Mouse (Mus musculus): ENCODE results near the gene Slc29a3.
"Not testable (repeated sequence)": the region's sequence is repeated elsewhere in the genome, so short reads cannot be mapped to it uniquely, and the experiment has no call there.

Slc29a3 gene

DNA sequence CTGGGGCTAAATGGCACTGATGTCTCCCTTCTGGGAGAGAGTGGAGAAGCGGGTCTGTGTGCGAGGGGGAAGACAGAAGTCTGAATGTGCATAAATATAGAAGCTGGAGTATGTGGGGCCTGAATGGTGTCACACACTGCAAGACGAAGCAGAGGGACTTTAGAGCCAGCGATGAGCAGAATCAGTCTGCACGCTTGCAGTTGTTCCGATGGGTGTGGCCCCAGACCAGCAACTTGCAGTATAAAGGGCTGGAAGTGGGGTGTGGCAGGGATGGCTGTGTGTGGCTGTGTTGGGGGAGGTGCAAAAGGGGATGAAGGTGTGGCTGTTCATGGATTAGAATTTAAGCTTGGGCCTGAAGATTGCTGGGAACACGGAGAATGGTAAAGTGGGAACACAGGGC, 16.0 kb upstream of the Slc29a3 start:
- ATAC-seq (ENCODE audit: insufficient number of reproducible peaks, low FRiP score, low TSS enrichment): no peak

DNA sequence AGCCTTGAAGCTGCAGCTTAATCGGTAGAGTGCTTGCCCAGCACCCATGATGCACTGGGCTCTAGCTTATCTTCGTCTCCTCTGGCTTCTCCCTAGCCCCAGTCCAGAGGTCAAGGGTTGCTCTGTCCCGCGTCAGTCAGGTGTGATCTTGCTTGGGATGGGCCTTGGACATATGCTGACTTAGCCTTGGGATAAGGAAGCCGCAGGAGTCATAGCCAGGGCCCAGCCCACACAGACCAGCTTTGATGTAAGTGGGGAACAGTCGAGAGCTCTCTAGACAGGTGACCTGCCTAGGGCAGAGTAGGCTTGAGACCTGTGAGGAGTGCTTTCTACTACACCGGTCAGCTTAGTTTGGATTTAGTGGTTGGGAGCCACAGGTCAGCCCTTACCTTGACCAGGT, 14.8 kb upstream of the Slc29a3 start:
- ATAC-seq (ENCODE audit: insufficient number of reproducible peaks, low FRiP score, low TSS enrichment): no peak

DNA sequence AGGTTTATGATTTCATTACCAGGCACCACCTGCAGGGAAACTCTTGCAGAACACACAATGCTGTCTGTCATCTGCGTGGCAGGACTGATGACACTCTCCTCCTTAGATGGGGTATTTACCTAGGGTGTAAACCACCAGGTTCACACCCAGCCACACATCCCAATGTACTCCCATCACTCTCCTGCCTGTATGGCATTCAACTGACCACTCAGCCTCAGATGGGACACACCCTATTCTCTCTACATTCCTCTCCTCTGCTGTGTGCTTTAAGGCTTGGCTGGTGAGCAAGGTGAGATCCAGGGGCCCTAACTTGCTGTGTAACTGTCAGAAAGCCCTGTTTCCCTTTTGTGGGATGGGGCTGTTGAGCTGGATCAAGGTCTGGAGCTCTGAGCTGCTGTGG, 9.5 kb upstream of the Slc29a3 start:
- no peak for ATAC-seq (ENCODE audit: insufficient number of reproducible peaks, low FRiP score, low TSS enrichment)

DNA sequence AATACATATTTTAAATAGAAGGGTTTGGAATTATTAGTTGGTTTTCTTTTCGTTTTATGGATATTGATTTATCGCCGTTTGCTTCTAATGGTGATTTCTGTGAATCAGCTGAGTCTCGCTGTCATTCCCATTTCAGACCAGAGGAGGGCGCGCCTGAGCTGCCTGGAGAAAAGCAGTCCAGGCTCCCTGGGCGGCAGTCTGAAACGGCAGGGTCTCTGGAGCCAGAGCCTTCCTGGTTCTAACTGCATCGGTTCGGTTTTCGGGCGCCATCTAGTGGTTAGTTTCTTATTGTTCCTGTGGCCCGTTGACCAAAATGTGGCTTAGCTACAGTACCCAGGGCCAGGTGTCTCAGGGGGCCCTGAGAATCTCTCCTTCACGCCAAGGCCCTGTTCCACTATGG, 7.8 kb upstream of the Slc29a3 start:
- ATAC-seq (ENCODE audit: insufficient number of reproducible peaks, low FRiP score, low TSS enrichment): peak; percentile 88

DNA sequence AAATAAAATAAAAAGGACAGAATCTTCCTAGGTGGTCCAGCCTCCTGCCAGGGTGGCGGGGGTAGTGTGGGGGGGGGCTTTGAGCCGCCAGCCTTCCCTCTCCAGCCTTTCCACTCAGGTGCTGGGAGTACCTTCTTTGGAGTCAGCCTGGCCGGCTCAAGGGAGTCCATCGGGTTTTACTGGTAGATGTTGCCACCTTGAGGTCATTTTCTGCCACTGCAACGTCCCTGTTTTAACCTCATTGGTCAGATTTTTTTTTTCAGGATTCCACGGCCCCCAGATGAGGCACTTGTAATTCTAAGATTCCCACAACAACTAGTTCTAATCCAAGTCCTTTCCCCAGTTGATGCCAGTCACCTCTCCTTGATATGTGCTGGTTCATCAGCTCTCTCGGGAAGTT, 4.4 kb upstream of the Slc29a3 start:
- no peak for ATAC-seq (ENCODE audit: insufficient number of reproducible peaks, low FRiP score, low TSS enrichment)

DNA sequence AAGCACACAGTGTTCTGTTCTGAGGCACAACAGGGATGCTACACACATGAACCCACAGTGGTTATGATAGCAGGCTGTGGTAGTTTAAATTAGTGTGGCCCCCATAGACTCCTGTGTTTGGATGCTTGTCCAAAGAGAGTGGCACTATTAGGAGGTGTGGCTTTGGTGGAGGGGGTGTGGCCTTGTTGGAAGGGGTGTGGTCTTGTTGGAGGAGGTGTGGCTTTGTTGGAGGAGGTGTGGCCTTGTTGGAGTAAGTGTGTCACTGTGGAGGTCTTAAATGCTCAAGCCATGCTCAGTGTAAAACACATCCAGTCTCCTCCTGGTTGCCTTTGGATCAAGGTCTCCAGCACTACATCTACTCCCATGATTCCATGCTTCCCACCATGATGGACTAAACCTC, 3.6 kb upstream of the Slc29a3 start:
- no peak for ATAC-seq (ENCODE audit: insufficient number of reproducible peaks, low FRiP score, low TSS enrichment)

DNA sequence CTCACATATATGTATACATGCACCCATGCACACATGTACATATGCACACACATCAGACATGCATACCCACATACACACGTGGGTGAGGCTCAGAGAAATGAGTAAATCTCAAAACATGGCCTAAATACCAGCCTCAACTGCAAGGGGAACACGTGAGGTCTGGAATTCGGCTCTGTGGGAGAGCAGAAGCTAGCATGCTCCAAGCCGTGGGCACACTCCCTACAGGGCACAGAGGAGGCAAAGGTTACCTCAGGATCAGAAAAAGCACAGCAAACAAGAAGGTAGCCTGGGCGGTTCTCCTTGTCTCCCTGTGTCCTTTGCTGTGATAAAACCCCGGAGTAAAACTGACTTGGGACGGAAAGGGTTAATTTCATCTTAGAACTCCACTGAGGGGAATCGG, 1.3 kb upstream of the Slc29a3 start:
- no peak for ATAC-seq (ENCODE audit: insufficient number of reproducible peaks, low FRiP score, low TSS enrichment)

DNA sequence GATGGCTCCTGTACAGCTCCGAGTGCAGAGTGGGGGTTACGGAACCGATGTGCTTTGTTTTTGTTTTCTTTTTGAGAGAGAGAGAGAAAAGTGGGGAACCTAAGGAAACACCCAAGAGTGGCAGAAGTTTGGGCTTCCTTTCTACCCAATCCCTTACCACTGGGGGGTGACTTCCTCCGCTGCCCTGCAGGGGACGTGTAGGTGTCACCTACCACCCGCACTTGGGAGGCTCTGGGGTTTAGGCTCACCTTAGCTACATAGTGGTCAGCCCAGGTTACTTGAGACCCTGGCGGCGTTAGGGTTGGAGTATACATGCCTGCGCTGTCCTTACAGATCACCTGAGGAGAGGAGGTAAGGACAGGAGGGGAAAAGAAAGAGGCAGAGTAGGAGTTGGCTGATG, 667 bp upstream of the Slc29a3 start:
- no peak for ATAC-seq (ENCODE audit: insufficient number of reproducible peaks, low FRiP score, low TSS enrichment)

DNA sequence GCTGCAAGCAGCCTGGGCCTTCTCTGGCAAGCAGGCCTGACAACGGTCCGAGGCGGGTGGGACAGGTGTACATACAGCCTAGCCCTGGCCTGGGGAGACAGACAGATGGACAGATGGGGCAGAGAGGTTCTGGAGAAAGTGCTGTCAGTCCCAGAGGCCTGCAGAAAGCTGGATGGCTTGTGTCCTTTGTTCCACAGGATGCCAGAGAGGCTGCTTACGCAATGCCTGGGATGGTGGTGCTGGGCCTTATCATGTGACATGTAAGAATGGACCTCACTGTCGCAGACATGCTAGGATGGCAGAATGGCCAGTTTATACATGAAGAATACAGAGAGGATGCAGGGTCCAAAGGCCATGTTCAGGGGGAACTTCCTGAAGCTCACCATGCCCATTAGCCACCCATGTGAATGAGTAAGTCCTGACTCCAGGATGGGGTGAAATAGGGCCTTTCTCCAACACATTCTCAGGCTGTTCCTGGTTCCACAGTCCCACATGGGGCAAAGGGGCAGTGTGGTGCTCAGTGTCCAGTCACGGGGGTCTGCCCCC, 4.9 kb downstream of the Slc29a3 start:
- ATAC-seq (ENCODE audit: insufficient number of reproducible peaks, low FRiP score, low TSS enrichment): no peak

DNA sequence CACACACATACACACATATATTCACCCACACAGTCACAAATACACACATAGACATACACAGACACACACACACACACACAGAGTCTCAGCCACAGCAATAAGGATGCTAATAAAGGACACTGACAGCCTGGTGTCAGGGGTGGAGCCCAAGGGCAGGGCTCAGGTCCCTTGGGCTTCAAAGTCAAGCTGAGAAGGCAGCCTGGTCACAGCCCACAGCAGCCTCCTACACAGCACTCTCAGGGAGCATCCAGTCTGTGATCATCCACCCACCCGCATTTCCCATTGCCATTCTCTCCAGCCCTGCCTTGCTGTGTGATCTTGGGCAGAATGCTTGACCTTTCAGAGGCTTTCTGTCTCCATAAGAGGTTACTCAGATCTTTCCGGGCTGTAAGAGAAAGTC, 6.1 kb downstream of the Slc29a3 start:
- no peak for ATAC-seq (ENCODE audit: insufficient number of reproducible peaks, low FRiP score, low TSS enrichment)

DNA sequence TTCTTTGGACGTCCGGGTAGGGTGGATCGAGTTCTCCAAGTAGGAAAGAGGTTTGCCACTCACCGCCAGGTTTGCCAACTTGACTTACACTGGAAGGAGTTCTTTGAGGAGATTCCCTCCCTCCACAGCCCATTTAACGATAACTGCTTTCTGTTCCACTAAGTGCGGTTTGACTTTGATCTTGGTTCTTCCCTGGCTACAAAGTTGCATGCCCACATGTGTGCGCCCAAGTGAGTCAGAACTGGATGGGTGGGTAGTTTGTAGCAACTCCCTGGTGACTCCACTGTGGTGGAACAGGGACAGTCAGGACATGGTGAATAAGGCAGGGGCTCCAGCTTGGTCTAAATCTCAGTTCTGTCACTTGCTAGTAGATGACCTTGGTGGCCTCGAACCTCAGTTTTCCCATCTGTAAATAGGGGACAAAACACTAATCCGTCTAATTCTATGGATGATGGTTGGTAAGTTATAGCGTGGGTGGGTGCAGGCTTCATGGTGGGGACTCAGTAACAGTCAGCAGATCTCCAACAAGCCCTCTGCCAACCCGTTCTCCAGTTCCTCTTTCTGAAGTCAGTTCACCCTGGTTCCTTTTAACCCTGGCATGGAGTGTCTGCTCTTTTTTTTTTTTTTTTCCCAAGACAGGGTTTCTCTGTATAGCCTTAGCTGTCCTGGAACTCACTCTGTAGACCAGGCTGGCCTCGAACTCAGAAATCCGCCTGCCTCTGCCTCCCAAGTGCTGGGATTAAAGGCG, 7.9 kb downstream of the Slc29a3 start:
- no peak for ATAC-seq (ENCODE audit: insufficient number of reproducible peaks, low FRiP score, low TSS enrichment)

DNA sequence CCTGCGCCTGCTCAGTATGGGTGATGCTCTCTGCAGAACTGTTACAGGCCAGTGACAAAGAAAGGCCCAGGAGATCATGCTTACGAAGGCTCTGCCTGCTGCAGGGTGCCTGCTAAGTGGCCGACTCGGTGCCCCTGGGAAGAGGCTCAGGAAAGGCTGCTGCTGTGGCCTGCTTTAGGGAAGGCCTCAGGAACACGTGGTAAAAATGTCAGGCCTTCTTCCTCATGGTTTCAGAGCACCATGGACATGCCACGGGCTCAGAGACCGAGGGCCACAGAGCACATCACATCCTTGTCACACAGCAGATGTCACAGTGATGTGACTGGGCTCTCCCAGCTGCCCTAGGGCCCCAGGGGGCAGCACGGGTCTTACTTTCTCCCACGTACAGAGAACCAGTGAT, 8.9 kb downstream of the Slc29a3 start:
- ATAC-seq (ENCODE audit: insufficient number of reproducible peaks, low FRiP score, low TSS enrichment): no peak

DNA sequence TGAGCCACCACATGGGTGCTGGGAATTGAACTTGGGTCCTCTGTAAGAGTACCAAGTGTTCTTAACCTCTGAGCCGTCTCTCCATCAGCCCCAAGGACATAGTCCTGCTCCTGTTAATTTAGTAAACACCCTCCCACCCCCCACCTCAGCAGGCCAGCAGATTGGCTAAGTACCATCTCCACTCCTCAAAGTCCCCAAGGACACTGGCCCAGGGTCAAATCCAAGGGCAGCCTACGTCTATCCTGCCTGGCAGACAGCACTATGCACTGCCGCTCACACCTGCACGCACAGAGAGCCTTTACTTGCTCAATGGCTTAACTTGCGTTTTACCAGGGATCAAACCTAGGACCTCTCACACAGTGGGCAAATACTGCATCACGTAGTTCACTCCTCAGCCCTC, 9.7 kb downstream of the Slc29a3 start:
- ATAC-seq (ENCODE audit: insufficient number of reproducible peaks, low FRiP score, low TSS enrichment): no peak

DNA sequence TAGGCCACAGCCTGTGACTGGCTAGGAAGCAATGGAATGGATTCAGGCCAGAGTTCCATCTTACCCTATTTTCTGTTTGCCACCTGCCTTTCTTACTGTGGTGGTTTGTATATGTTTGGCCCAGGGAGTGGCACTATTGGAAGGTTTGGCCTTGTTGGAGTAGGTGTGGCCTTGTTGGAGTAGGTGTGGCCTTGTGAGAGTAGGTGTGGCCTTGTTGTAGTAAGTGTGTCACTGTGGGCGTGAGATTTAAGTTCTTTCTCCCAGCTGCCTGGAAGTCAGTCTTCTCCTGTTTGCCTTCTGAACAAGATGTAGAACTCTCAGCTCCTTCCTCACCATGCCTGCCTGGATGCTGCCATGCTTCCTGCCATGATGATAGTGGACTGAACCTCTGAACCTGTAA, 10.3 kb downstream of the Slc29a3 start:
- not testable (repeated sequence) for ATAC-seq (ENCODE audit: insufficient number of reproducible peaks, low FRiP score, low TSS enrichment)

DNA sequence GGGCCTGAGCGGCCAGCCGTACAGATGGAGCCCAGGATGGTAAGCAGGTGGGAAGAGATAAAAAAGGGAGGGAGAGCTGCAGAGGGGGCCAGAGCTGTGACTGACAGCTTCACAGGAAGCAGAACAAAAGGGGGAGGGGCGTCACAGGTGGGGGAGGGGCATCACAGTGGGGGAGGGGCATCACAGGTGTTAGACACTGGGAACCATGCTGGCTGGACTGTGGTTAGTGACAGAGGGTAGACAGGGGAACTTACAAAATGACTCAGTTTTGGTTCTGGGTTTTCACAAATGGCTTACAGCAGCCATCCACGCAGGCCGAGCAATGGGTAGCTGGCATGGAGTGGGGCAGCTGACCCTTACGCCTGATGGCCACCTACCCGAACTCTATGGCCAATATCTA, 11.2 kb downstream of the Slc29a3 start:
- ATAC-seq (ENCODE audit: insufficient number of reproducible peaks, low FRiP score, low TSS enrichment): no peak

DNA sequence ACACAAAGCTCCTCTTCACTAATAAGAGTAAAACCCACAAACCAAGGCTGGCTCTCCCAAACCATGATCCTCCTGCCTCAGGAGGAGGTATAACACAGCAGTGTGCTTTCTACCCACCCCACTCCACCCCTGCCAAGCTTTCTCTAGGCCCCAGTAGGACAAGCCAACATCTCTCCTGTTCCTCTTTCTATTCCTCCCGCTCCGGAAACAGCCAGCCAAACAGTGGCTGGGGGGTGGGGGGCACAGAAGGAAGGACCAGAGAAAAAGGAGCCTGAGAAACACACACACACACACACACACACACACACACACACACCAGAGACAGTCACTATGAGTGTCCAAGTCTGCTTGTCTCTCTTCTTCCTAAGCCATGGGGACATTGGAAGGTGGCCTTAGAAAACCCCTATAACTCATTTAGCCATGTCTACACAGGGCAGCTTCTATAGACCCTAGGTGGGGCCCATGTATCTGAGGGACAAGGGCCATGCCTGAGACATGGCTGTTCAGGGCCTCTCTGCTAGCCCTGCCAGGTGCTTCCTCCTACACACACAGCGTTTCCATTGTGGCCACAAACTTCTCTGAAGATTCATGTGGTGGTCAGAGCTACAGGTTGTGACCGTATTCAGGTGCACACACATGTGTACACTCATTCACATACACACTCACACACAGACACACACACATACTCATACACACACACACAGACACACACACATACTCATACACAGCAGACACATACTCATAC, 12.8 kb downstream of the Slc29a3 start:
- ATAC-seq (ENCODE audit: insufficient number of reproducible peaks, low FRiP score, low TSS enrichment): no peak

DNA sequence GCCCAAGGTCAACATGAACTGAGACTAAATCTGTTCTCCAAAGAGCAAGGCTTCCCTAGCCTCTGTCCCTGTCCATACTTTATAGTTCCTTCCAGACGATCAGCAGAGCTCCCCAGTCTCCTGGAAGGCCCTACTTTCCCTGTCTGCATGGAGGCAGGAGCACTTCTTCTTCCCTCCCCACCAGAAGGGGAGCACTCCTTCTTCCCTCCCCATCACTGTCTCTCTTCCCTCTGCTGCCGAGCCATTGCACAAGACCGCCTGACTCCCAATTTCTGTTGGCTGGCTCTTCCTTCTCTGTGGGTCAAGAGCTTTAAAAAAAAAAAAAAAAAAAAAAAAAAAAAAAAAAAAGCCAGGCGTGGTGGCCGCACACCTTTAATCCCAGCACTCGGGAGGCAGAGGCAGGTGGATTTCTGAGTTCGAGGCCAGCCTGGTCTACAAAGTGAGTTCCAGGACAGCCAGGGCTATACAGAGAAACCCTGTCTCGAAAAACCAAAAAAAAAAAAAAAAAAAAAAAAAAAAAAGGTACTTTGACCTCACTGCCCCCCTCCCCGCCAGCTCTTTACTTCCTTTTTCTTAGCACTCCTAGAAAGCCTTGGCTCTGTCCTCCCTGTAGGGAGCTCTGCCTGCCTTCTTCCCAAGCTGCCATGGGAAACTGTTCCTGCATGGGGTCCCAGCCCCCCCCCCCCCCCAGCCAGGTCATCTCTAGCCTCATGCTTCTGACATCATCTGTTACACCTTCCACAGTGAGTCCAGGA, 14.5 kb downstream of the Slc29a3 start:
- ATAC-seq (ENCODE audit: insufficient number of reproducible peaks, low FRiP score, low TSS enrichment): no peak

DNA sequence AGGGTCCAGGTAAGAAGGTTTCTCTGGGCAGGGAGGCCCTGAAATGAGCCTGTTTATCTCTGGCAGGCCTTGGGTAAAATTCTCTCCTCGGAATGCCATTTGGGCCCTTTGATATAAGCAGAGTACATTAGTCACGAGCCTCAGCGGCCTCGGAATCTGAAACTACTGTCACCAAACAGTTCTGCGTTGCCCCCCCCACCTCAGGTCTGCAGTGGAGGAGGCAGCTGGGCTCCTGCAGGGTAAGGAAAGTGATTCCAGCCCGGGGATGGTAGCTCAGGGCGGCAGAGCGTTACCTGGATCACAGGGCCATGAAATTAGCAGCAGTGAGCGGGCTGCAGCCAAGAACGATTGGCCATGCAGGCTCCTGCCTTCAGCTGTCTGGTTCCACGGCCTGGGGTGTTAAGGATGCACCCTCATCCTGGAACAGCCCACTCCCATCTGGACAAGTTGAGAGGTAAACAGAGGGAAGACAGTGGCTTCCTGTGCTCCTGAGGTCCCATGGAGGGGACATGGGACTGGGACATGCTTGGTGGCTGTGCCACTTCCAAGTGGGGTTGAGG, 15.3 kb downstream of the Slc29a3 start:
- ATAC-seq (ENCODE audit: insufficient number of reproducible peaks, low FRiP score, low TSS enrichment): no peak

DNA sequence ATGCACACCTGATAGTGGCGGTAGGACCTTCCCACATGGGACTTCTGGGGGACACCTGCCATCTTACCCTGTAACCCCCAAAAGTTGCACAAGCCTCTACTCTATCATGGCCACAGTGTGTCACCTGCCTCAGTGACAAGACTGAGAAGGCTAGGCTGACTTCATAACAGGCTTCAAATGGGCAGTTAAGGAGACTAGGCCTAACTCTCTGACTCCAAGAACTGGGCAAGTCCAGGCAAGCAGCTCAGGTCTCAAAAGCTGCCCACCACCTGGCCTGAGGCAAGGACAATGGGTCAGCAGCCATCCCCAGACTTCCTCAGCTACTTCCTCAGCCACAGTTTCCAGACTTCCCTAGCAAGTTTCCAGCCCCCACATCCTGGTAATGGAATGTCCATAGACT, 16.9 kb downstream of the Slc29a3 start:
- ATAC-seq (ENCODE audit: insufficient number of reproducible peaks, low FRiP score, low TSS enrichment): no peak

DNA sequence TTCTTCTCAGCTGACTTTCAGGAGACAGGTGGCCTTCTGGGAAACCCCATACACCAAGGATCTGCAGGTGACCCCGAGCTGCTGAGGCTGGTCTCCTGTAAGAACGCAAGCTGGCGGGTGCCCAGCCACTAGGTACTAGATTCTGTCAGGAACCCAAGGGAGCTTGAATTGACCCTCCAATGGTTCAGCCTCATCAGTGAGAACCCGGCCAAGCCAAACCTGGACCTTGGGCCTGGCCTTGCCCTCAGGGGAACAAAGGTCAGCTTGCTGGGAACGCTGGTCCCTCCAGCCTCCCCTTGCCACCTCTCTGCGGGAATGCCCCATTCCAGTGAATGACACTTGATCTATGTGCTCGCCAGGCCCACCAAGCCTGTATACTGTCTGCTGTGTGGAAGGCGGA, 19.1 kb downstream of the Slc29a3 start:
- no peak for ATAC-seq (ENCODE audit: insufficient number of reproducible peaks, low FRiP score, low TSS enrichment)

DNA sequence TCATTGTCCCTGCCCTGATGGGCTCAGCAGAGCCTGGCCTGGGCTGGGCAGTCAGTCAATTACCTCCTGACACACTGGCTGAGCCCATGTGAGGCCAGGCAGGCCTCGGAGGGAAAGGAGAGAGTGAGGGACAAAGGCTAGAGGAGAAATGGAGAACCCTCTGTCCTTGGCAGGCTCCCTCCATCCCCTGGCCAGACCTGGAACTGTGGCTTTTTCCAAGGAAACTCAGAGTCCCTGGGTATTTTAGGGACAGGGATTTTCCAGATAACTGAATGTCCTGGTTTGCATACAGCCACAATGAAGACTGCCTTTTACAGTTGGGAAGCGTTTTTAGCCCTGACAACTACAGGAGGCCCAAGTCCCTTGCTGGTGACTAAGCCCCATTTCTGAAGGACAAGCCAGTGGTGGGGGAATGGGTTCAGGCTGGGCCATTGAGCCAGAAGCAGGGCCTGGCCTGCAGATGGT, 20.2 kb downstream of the Slc29a3 start:
- no peak for ATAC-seq (ENCODE audit: insufficient number of reproducible peaks, low FRiP score, low TSS enrichment)
